Mouse (Mus musculus): ENCODE measurements at regions not wholly inside any gene's neighbourhood (a gene's known extent, or its start where the extent isn't known, plus 50 kb on each side); places are given as distances from the start of the nearest gene placed in this dataset.

DNA sequence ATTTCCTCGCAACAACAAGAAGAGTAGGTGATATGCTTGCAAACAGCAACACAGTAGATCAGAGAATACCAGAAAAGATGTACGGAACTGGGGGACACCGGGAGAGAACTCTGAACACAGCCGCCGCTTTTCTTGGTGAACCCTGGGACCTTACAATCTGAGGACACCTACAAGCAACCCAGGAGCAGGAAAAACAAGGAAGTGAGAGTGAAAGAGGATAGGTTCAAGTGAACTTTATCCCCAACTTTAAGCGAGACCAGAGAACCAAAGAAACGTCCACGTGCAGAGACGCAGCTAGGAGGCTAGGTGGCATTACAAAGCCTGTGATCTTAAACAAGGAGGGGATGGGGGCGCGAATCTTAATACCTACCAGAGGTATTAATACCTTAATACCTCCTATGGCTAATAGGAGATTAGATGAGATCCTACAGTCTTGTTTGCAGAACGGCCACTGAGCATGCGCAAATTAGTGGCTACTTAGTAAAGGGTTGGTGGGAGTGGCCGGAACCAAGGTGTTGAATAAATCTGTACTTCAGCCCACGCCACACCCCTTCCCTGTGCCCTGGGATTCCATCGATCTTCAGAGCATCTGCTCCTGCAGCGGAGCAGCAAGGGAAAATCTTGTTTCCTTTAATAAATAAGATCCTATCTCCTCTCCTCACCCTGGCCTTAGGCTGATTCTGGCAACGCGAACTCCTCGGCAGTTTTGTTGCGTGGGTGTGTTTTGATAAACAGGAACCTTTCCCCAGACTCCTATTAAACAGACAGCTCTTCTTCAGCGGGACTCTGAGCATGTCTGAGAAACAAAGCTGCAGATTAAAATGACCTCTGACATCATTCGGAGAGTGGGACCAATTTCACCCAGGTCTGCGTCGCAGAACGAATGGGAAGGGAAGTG is 64.6 kb upstream of the Cdh5 start:
- DNase-seq (ENCODE audit: low read depth) = no peak

GRCm38 (mm10) chr8:104037611-104038010 is 63.8 kb upstream of the Cdh5 start:
- DNase-seq (ENCODE audit: low read depth) = no peak

DNA sequence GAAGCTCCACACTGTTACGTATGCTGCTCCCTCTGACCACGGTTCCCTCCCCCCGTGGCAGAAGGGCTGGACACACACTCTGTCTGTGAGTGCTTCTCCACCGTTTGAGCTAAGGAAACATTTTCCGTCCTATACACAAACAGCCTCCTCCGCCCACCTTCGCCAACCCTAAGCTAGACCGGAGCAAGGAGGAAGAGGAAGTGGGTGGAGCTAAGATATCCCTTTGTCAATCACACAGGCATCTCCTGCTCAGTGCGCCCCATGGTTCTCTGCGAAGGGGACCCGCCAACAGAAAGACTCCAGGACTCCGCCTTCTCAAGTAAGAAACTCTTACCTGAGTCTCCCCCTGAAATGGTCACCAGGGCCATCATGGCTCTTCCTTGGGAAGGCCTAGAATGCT is 61.9 kb upstream of the Cdh5 start:
- peak; percentile 70 for DNase-seq (ENCODE audit: low read depth)

DNA sequence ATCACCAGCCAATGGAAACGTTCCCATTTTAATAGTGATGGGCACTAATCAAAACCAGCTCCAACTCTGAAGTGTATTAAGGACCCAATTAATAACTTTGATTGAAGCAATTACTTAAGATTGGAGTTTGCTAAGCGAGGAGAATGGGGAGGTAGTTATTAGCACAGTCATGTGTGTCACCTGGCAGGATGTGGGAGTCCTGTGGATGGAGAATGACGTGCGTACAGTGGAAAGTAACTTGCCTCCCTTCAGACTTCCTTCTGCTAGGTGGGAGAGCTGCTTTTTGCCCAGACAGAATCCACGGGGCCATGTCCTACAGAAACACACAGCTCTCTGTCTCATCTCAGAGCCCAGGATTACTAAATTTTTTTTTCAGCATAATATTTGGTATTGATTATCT is 59.9 kb upstream of the Cdh5 start:
- DNase-seq (ENCODE audit: low read depth) = peak; percentile 41

- DNase-seq (ENCODE audit: low read depth) = peak; percentile 57
Measured at GRCm38 (mm10) chr8:104042434-104042833, 59.0 kb upstream of the Cdh5 start.

DNA sequence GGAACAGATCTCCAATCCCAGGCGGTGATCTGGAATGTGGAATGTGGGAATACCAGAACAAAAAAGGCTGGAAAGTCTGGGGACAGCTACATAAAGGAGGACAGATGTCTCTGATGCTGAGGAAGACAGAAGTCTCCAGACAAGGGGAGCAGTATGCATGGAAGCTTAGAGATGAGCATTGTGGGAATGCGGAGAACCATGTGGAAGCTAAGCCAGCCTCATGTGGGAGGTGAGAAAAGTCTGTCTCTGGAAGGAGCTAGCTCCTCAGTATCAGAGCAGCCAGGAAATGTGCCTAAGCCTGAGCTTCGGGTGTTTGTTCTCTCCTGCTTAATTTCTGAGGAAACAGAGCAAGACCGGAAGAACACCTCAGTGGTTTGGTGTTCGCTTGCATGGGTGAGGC is 53.4 kb upstream of the Cdh5 start:
- DNase-seq (ENCODE audit: low read depth) = peak; percentile 30

- no peak for DNase-seq (ENCODE audit: low read depth)
Measured at GRCm38 (mm10) chr8:104049181-104049580, 52.2 kb upstream of the Cdh5 start.

- peak; percentile 75 for DNase-seq (ENCODE audit: low read depth)
Measured at GRCm38 (mm10) chr8:104050694-104051539, 50.5 kb upstream of the Cdh5 start.

GRCm38 (mm10) chr8:104051540-104051882 is 49.9 kb upstream of the Cdh5 start:
- no peak for DNase-seq (ENCODE audit: low read depth)

Measured in naive thymus-derived CD4-positive, alpha-beta T cell, adult 2 months (primary cell).